Mouse (Mus musculus) intestine, embryonic 16.5 days (tissue): Measurements from ENCODE around the gene Ankrd34c. TPM values are rescaled to one million over a fixed set of nuclear protein-coding genes. Genes with fewer than 3 reads are reported as not detected.

Experiments used
- ATAC-seq: fragments of 200-750 bp; cut with Nextera tagmentation; 2 replicates; pipeline ENCODE4 v1.8.0; 2017; ENCODE audit warnings: moderate TSS enrichment, moderate library complexity
- H3K27ac ChIP-seq: fragments of 300-500 bp; sonication (generic); 2 replicates; pipeline ENCODE4 v1.5.1; 2014; ENCODE audit warnings: mild to moderate bottlenecking, low read length
- H3K27me3 ChIP-seq: fragments of 300-500 bp; sonication (generic); replicated peaks from 2 replicates; pipeline ENCODE4 v1.6.1; 2014; ENCODE audit warnings: low read length, control low read depth, mixed read lengths; ENCODE audit not compliant: control insufficient read depth, insufficient read depth
- H3K36me3 ChIP-seq: fragments of 300-500 bp; sonication (generic); 2 replicates; pipeline ENCODE4 v1.6.1; 2014; ENCODE audit warnings: low read length, control low read depth; ENCODE audit not compliant: control insufficient read depth, insufficient read depth
- H3K4me1 ChIP-seq: fragments of 300-500 bp; sonication (generic); 2 replicates; pipeline ENCODE4 v1.6.1; 2014; ENCODE audit warnings: low read length, control low read depth, mixed read lengths; ENCODE audit not compliant: control insufficient read depth, insufficient read depth
- H3K4me2 ChIP-seq: fragments of 300-500 bp; sonication (generic); 2 replicates; pipeline ENCODE4 v1.6.1; 2014; ENCODE audit warnings: low read depth, low read length, control low read depth
- H3K4me3 ChIP-seq: fragments of 300-500 bp; sonication (generic); 2 replicates; pipeline ENCODE4 v1.5.1; 2014; ENCODE audit warnings: mild to moderate bottlenecking, low read length
- H3K9ac ChIP-seq: fragments of 300-500 bp; sonication (generic); 2 replicates; pipeline ENCODE4 v1.6.1; 2014; ENCODE audit warnings: low read depth, low read length
- H3K9me3 ChIP-seq: fragments of 300-500 bp; sonication (generic); 2 replicates; pipeline ENCODE4 v1.6.1; 2016; ENCODE audit warnings: low read length, control low read depth; ENCODE audit not compliant: control insufficient read depth
- WGBS: fragments of 180-500 bp; shearing (Covaris S2); extraction: QIAGEN DNeasy Blood & Tissue Kit; methylation state at CpG from one replicate; pipeline ENCODE4 v1.1.7; 2014; 5-methylcytosine and 5-hydroxymethylcytosine counted together
- polyA plus RNA-seq: library from polyadenylated mRNA; unstranded; fragments of >200 nt; fragmentation: Nextera tagmentation; extraction: Ambion mirVana; gene quantifications from 2 replicates; pipeline ENCODE4 v1.2.1, GENCODE M21; 2015

The Ankrd34c gene
- not detected in 2 replicates for polyA plus RNA-seq

- Histone ChIP-seq H3K9me3 (no peaks in the 10 kb centered on the region), H3K9ac (no peak within 1 kb of the TSS), H3K4me2 (no peak within 1 kb of the TSS), H3K4me1 (no peaks in the 10 kb centered on the region), H3K36me3 (no peaks in the 10 kb centered on the region), H3K27ac (no peak within 1 kb of the TSS), H3K27me3 (no peaks in the 10 kb centered on the region; the same call in 1 of the 2 replicates), H3K4me3 (no peak within 1 kb of the TSS)
- WGBS: 3% methylated on average over 8 of the region's 8 CpGs
- ATAC-seq: no peak
These were observed at the start of gene Ankrd34c for GRCm38 (mm10) chr9:89738295-89738694. Gene Ankrd34c, minus strand, starts transcription at chr9:89738475.

DNA sequence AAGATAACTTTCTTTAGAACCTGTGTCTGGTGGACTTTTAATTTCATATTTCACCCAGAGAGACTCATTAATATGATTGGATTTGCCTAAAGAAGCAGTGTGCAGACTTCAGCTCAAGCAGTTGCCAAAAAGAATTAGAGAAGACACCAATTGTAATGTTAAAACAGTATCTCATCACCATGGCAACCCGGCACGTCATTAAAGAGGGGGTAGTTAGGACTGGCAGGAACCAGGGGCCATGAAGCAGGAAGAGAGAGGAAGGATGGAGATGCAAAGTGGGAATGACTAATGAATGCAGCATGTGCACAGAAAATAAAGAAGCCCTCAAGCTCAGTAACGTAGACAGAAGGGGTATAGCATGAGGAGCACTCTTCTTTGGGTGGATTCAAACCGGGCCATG is 49.3 kb upstream of the Ankrd34c start:
- Histone ChIP-seq H3K27me3 (no peaks in the 10 kb centered on the region), H3K4me1 (no peaks in the 10 kb centered on the region), H3K9me3 (no peaks in the 10 kb centered on the region), H3K4me3 (no peak overlapping the region), H3K36me3 (no peaks in the 10 kb centered on the region), H3K9ac (no peak overlapping the region), H3K4me2 (no peak overlapping the region), H3K27ac (no peak overlapping the region)
- no peak for ATAC-seq
- 65% methylated on average over 4 of the region's 4 CpGs for WGBS

GRCm38 (mm10) chr9:89781395-89781927 is 43.2 kb upstream of the Ankrd34c start:
- Histone ChIP-seq H3K27ac (no peak overlapping the region), H3K4me2 (no peak overlapping the region), H3K36me3 (no peaks in the 10 kb centered on the region), H3K4me1 (no peaks in the 10 kb centered on the region), H3K4me3 (no peak overlapping the region), H3K27me3 (no peaks in the 10 kb centered on the region), H3K9ac (no peak overlapping the region), H3K9me3 (no peaks in the 10 kb centered on the region)
- ATAC-seq: no peak

DNA sequence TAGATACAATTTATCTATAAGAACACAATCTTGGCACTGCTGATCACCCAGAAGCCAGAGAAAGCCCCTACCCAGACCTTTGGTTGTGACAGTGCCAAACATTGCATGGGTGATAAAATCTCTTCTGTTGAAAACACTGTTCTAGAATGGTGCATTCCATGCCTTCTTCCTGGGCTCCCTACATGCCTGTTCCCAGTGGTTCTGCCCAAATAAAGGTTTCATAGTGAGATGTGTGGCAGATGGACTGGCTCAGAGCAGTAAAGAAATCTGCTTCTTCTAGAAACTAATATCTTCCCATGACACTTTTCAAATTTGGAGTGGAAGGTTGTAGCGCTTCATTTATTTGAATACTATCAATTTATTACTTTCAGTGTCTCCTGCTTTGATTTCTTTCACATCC is 41.0 kb upstream of the Ankrd34c start:
- H3K4me1 ChIP-seq: no peaks in the 10 kb centered on the region
- H3K4me3 ChIP-seq: no peak overlapping the region
- H3K9ac ChIP-seq: no peak overlapping the region
- WGBS: 91% methylated on average over 1 of the region's 1 CpGs
- H3K27me3 ChIP-seq: no peaks in the 10 kb centered on the region
- no peak overlapping the region for H3K4me2 ChIP-seq
- H3K36me3 ChIP-seq: no peaks in the 10 kb centered on the region
- no peaks in the 10 kb centered on the region for H3K9me3 ChIP-seq
- no peak overlapping the region for H3K27ac ChIP-seq
- ATAC-seq: no peak

- no peaks in the 10 kb centered on the region for H3K36me3 ChIP-seq
- no peak overlapping the region for H3K9ac ChIP-seq
- no peaks in the 10 kb centered on the region for H3K4me1 ChIP-seq
- no peak for ATAC-seq
- H3K27ac ChIP-seq: no peak overlapping the region
- no peak overlapping the region for H3K4me2 ChIP-seq
- H3K9me3 ChIP-seq: no peaks in the 10 kb centered on the region
- no peak overlapping the region for H3K4me3 ChIP-seq
- H3K27me3 ChIP-seq: no peaks in the 10 kb centered on the region
- WGBS: 32% methylated on average over 1 of the region's 1 CpGs
These were observed 32.9 kb upstream of the Ankrd34c start for GRCm38 (mm10) chr9:89771153-89771552.

DNA sequence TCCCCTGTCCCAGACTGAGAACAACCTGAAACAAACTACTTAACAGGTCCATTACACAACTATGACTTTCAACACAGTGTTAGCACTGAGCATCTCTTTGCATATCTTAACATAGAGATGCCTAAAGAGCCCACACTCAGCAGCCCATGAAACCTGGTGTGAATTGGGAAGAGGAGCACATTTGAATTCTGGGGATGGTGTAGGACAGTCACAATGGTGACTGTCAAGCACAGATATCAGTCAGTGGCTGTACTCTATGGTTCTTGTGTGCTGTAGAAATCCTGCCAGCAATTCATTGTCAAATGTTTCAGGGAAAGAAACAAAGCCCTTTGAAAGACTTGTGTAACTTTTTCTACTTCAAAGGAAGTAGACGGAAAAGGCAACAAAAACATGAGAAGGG is 23.7 kb upstream of the Ankrd34c start:
- no peaks in the 10 kb centered on the region for H3K9me3 ChIP-seq
- ATAC-seq: no peak
- WGBS: 58% methylated on average over 1 of the region's 1 CpGs

GRCm38 (mm10) chr9:89758569-89758968 is 20.3 kb upstream of the Ankrd34c start:
- Histone ChIP-seq H3K36me3 (no peaks in the 10 kb centered on the region), H3K27me3 (no peaks in the 10 kb centered on the region), H3K4me3 (no peak overlapping the region), H3K4me2 (no peak overlapping the region), H3K4me1 (no peaks in the 10 kb centered on the region), H3K9me3 (no peaks in the 10 kb centered on the region), H3K9ac (no peak overlapping the region), H3K27ac (no peak overlapping the region)
- ATAC-seq: no peak
- whole genome bisulfite sequencing: 79% methylated on average over 1 of the region's 1 CpGs

More for the DNA sequence above, 23.7 kb upstream of the Ankrd34c start:
- no peak overlapping the region for H3K4me2 ChIP-seq
- H3K4me3 ChIP-seq: no peak overlapping the region
- no peaks in the 10 kb centered on the region for H3K27me3 ChIP-seq
- H3K36me3 ChIP-seq: no peaks in the 10 kb centered on the region
- H3K9ac ChIP-seq: no peak overlapping the region
- no peak overlapping the region for H3K27ac ChIP-seq
- H3K4me1 ChIP-seq: no peaks in the 10 kb centered on the region

DNA sequence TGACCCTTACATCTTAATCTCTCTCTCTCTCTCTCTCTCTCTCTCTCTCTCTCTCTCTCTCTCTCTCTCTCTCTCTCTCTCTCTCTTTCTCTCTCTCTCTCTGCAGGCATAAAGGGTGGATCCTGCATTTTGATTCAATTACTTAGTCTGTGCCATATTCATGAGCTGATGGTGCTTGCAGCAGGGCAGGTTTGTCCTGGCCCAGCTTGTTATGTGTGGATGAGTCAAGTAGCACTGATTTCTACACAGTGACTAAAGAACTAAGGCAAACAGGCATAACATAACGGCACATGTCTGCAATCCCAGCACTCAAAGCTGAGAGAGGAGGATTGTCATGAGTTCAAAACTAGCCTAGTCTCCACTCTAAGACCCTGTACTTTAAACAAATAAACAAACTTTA is 19.9 kb upstream of the Ankrd34c start:
- ATAC-seq: no peak

GRCm38 (mm10) chr9:89757571-89757970 is 19.3 kb upstream of the Ankrd34c start:
- no peak overlapping the region for H3K4me3 ChIP-seq
- ATAC-seq: no peak
- H3K27ac ChIP-seq: no peak overlapping the region
- no peaks in the 10 kb centered on the region for H3K27me3 ChIP-seq
- H3K36me3 ChIP-seq: no peaks in the 10 kb centered on the region
- WGBS: 39% methylated on average over 4 of the region's 4 CpGs
- H3K4me2 ChIP-seq: no peak overlapping the region
- no peak overlapping the region for H3K9ac ChIP-seq
- no peaks in the 10 kb centered on the region for H3K9me3 ChIP-seq
- no peaks in the 10 kb centered on the region for H3K4me1 ChIP-seq

More for the DNA sequence above, 19.9 kb upstream of the Ankrd34c start:
- Histone ChIP-seq H3K9ac (no peak overlapping the region), H3K4me2 (no peak overlapping the region), H3K4me1 (no peaks in the 10 kb centered on the region), H3K27me3 (no peaks in the 10 kb centered on the region), H3K27ac (no peak overlapping the region), H3K36me3 (no peaks in the 10 kb centered on the region), H3K4me3 (no peak overlapping the region), H3K9me3 (no peaks in the 10 kb centered on the region)
- 93% methylated on average over 1 of the region's 1 CpGs for WGBS

DNA sequence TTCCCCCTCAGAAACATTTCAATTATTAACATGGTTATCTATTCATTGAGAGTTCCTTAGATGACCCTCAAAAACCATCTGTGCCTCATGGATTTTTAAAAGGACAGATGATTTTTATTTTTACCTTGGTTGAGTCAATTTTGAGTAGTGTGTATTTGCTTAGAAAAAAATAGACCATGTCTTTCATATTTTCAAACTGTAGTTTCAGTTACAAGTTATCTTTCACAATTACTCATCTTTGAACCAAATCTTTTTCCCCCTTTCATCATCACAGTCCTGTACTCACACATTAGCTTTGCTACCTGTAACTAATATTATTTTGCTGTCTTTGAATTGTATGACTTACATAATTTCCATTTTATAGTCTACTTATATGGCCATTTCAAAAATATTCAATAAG is 1.8 kb upstream of the Ankrd34c start:
- H3K4me2 ChIP-seq: no peak overlapping the region
- ATAC-seq: no peak
- H3K9ac ChIP-seq: no peak overlapping the region
- H3K27ac ChIP-seq: no peak overlapping the region
- no peaks in the 10 kb centered on the region for H3K36me3 ChIP-seq
- H3K4me3 ChIP-seq: no peak overlapping the region
- H3K27me3 ChIP-seq: no peaks in the 10 kb centered on the region; the same call in 1 of the 2 replicates
- H3K9me3 ChIP-seq: no peaks in the 10 kb centered on the region
- no peaks in the 10 kb centered on the region for H3K4me1 ChIP-seq
